Mouse (Mus musculus): Measurements from ENCODE around the gene Psph.
"Not testable (repeated sequence)": the region's sequence is repeated elsewhere in the genome, so short reads cannot be mapped to it uniquely, and the experiment has no call there.

Gene Psph

DNA sequence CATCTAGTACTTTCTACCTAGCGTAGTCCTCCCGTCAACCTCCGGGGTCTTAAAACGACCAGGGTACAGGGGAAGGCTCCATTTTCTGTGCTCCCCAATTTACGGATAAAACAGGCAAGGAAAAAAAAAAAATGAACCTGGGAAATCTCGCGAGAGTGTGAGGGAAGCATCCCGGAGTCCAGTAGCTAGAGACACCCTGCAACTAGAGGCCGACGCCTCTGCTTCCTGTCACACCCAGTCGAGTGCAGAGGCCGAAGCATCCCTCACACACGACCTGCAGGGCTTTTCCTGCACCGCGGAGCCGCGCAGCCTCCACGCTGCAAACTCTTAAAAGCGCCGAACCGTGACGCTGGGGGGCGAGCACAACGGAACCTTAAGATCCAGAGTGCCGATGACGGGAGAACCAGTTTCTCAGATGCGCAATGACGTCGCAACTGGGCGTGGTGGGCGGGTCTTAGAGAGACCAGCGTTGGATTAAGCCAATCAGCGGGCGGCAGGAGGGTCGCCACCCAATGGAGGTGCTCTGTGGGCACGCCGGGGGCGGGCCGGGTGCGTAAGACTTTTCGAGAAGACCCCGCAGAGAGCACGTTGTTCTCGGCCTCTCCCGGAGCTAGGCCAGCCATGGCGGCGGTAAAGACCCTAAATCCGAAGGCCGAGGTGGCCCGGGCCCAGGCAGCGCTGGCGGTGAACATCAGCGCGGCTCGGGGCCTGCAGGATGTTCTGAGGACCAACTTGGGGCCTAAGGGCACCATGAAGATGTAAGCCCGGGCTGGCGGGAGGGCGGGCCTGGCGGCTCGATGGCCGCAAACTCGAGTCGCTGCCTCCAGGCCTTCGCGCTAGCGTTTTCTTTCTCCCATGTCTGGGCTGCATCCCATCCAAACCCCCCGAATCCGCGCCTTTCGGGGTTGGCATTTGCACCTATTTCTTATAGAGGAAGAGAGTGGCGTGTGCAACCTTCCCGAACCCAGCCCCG, at the start of gene Psph:
TSS of gene Psph (minus strand) at position 632 of the 973 bp plus-strand sequence.
- DNase-seq (ENCODE audit: low spot score) = peak; percentile 100

DNA sequence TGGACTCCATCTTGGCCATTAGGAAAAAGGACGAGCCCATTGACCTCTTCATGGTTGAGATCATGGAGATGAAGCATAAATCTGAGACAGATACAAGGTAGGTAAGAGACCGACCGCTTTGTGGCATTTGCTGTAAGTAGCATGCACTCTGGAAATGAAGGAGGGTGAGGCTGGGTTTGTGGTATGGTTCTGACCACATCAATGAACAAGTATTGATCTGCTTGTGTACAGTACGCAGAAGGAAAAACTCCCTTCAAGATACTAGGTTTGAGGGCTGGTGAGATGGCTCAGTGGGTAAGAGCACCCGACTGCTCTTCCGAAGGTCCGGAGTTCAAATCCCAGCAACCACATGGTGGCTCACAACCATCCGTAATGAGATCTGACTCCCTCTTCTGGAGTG, 3.3 kb upstream of the Psph start:
- not testable (repeated sequence) for DNase-seq (ENCODE audit: low spot score)

DNA sequence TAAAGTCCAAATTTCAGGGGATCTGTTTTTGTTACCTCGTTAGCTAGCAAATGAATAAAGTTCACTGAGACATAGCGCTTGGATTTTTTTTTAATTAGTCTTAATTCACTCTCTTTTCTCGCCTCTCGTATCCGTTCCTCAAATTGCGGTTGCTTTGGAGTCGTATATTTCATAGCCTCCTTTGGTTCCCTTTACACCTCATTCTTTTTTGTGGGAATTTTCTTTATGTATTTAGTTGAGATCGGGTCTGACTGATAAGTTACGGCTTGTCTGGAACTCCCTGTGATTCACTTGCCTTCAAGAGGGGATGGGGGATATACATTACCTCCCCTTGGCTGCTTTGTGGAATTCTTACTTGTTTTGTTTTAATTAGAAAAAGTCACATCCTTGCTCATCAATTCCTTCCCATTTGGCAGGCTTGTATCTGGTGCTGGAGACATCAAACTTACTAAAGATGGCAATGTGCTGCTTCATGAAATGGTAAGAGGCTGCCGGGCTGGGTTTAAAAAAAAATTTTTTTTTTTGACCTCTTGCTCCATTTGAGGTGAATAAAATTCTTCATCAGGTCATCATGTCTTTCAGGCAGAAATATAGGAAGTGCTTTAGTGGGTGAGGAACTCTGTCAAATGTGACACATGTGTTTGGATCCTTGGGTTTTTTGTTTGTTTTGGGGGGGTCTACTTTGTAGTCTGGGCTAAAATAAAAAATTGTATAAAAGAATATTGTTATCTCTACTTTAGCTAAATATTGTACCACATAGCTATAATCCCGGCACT, 757 bp upstream of the Psph start:
- no peak for DNase-seq (ENCODE audit: low spot score)

DNA sequence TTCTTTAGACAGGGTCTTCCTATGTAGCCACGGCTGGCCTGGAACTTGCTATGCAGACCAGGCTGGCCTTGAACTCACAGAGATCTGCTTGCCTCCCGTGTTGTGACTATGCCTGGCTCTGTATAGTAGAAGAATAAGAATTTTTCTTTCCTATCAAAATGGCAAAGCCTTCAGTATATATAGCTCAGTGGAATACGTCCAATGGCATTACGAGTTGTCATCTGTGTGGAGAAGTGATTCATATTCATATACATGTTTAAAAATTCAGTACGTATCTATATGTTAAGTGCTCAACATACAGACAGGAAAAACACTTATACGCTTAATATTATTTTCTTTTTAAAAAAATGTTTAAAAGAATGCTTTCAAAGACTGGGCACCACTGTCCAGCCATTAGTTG, 1.1 kb downstream of the Psph start:
- no peak for DNase-seq (ENCODE audit: low spot score)

DNA sequence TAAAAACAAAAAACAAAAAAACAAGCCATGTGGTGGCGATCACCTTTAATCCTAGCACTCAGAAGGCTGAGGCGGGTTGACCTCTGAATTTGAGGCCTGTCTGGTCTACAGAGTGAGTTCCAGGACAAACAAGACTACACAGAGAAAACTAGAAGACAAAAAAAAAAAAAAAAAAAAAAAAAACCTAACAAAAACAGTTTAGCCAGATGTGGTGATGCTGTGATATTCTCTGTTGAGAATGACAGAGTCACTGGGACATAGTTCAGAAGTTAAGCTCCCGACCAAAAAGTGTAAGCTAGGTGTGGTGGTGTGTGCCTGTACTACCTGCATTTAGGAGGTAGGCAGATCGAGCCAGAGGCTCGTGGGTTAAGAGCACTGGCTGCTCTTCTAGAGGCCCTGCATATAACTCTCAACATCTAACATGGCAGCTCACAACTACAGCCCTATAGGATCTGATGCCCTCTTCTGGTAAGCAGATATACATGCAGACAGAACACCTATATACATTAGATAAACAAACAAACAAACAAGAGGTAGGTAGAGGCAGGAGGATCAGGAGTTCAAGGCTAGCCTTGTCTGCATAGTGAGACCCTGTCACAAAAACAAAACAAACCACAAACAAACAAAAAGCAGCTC, 1.9 kb downstream of the Psph start:
- no peak for DNase-seq (ENCODE audit: low spot score)

DNA sequence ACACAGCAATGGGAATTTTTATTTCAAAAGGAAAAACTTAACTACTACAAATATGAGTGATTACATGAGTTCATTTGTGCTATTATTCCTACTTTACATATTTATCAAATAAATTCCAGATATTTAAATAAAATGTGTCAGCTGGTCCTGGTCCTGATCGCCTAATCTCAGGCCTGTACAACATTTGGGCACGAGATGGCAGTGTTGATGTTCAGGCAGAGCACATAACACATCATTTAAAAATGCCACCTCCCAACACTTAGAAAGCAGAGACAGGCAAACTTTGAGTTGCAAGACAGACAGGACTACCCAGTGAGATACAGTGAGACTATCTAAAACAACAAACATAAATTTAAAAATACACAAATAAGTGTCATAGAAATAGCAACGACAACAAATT, 5.0 kb downstream of the Psph start:
- DNase-seq (ENCODE audit: low spot score) = peak; percentile 39

DNA sequence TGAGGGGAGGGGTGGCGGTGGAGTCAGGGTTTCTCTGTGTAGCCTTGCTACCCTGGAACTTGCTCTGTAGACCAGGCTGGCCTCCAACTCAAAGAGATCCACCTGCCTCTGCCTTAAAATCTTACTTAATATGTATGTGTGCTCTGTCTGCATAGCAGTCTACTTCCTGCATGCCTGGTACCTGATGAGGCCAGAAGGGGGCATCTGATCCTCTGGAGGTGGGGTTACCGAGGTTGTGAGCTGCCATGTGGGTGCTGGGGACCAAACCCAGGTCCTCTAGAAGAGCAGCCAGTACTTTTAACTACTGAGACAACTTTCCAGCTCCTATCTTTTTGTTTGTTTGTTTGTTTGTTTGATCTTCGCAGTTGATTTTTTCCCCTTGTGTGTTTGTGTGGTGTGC, 7.1 kb downstream of the Psph start:
- DNase-seq (ENCODE audit: low spot score) = no peak

DNA sequence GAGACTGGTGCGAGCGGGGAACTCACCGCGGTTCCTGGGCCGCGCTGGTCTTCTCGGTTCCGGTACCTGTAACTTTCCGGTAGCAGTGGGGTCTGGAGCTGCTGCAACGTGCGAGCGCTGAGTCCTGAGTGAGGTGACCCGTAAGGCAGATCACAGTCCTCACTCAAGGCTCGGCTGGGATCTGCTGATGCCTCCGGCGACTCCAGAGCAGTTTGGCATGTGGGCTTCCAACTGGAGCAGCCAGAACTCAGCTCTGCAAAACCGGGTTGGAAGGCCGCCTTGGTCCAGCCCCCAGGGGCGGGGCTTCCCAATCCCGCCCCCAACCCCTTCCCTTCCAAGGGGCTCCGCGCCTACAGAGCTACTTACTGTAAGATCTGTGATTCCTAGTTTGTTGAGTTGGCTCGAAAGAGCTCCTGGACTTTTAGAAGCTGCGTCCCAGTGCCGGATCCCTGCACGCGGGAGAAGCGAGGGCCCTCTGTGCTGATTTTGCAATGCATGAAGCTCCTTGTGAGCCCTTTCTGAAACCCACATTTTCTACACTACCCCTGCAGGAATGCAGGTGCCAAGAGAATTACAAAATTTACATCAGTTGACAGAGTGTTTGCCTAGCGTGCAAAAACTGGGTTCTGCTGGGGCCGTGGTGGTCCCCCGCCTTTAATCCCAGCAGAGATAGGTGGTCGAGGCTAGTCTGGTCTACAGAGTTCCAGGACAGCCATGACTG, 8.1 kb downstream of the Psph start:
- peak; percentile 91 for DNase-seq (ENCODE audit: low spot score)

DNA sequence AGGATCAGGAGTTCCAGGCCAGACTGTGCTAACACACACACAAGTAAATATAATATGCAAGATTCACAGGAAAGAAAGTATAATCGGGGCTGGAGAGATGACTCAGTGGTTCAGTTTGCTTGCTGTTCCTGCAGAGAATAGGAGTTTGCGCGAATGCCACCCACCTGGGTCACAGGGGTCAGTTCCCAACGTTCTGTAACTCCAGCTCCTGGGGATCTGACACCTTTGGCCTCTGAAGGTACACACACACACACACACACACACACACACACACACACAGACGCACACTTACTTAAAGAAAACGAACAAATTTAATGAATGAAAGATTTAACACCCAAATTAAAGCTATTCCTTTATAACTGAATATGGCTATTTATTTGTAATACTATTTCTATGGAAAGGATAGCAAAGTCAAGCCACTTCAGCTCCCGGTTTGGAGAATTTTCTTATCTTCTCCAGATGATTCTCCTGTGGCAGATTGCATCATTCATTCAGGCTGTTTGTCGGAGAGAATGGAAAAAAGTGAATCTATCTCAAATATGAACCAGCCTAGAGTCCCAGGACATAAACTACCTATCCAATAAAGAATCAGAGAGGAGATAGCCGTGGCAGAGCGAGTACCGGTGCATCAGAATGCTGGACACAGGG, 8.8 kb downstream of the Psph start:
- no peak for DNase-seq (ENCODE audit: low spot score)

DNA sequence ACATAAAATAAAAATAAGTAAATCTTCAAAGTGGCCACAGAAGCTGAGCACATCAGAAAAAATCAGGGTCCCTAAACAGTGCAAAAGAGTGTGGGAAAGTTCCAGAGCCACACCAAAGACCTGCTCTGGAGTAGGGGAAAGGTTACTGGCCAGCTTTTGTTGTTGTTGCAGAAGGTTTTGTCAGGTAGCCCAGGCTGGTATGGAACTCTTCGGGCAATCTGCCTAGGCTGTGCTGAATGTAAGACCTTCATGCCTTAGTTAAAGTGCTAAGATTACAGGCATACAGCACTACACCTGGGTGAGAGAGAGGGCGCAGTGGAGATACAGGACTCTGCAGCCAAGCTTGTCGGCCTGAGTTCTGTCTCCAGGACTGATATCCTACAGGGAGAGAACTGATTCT, 12.6 kb downstream of the Psph start:
- no peak for DNase-seq (ENCODE audit: low spot score)

DNA sequence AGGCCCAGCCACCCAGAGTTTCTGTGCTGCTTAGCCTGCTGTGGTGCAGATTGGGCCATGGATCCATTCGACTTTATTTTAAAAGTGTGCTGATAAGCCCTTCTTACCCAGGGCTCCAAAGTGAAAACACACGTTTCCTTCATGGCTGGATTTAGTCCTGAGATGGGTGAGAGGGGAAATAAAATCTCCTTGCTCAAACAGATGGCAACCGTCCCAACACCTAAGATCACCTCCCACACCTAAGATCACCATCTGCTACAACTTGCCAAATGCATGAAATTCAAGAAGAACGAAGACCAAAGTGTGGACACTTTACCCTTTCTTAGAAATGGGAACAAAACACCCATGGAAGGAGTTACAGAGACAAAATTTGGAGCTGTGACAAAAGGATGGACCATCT, 13.9 kb downstream of the Psph start:
- not testable (repeated sequence) for DNase-seq (ENCODE audit: low spot score)

DNA sequence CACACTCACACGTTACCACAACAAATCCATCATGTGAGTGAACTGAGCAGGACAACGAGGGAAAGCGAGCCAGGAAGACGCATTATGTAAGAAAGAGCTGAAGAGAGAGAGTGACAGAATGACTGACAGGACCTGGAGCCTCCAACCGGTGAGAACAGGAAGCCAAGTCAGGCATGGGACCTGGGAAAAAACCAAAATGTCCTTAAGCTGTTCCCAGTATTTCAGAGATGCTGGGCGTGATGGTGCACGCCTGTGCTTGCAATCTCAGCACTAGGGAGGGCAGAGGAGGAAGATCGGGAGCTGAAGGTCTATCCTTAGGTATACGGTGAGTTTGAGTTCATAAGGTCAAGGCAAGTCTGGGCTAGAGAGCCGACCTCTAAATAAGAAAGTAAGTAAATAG, 14.8 kb downstream of the Psph start:
- no peak for DNase-seq (ENCODE audit: low spot score)

DNA sequence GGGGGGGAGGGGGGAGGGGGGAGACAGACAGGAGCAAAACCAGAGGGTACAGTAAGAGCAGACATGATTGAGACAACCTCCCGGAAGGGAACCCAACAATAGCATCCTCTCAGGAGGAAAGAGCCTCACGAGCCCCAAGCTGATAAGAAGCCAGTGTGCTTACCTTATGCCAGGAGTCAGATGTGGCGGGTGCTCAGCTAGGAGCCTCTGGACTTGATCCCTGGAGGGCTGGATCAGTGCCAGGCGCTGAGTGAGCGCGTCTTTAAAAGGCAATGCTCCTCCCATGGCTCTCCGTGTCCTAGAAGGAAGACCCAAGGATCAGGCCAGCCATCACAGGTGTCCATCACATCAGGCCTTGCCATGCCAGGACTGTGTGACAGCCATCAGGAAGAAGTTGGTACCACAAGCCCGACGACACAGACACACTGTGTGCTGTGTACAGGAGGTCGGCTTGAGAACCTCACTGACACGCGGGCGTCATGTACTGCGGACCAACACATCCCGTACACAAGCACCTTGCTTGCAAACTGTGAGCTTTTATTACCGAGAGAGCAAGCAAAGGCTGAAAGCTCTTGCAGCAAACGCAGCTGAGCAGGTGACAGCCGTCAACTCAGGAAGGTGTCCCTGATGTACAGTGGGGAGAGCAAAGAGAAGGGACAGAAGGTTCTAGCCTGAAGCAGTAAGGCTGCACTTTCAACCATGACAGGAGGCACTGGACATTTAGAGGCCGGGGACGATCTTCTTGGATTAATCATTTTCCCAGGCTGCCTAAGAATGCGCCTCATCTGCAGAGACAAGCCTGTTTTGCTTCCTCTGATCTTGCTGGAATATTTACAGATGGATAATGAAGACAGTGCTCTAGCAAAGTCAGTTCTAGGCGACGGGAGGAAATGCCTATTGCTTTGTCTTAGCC, 16.6 kb downstream of the Psph start:
- DNase-seq (ENCODE audit: low spot score) = no peak

DNA sequence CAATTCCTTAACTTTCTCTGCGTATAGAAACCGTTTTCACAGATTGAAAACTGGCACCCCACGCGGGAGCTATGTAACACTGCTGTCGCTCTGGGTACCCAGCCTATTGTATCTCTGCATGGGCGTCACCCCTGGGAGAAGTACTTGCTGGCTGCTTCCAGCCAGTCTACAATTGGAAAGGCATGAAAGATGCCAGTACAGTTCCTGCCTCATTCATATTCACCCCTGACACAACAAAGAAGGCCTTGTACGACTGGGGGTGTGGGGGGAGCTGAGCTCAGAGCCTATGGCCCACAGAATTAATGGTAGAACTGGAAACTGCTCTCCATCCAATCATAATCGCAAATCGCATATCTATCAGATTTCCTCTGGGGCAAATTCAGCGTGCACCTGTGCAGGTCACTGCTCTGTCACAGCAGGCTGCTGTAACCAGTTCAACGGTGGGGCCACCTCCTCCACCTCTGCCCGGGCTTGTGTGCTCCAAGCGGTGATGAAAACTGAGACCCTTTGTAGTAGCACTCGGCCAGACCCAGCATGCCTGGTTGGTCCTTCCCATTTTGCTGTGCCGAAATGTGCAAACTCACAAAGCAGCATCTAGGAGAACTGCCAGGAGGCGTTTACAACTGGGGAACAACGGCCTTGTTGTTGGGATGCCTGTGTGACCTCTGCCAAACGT, 25.2 kb downstream of the Psph start:
- DNase-seq (ENCODE audit: low spot score) = no peak

DNA sequence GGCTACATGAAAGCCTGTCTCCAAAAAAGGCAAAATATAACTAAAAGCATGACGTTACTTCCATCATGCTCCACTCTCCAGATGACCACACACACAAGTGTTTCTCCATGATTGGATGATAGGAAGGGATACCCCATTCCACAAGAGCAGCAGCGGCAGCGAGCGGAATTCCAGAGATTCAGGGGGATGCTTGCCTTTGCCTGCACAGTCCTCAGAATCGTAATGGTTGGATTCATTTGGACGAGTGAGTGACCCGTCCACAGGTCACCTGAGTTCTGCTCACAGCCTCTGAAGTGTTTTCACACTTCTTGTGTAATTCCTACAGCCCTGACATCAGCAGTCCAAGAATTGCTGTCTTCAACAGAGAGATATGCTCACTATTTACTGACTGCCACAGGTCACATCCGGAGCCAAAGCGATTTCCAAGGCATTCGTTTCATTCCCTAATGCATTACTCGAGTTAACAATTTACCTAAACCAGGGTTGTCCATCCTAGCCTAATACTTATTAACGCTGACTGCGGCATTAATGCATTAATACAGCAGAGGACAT, 27.2 kb downstream of the Psph start:
- no peak for DNase-seq (ENCODE audit: low spot score)

DNA sequence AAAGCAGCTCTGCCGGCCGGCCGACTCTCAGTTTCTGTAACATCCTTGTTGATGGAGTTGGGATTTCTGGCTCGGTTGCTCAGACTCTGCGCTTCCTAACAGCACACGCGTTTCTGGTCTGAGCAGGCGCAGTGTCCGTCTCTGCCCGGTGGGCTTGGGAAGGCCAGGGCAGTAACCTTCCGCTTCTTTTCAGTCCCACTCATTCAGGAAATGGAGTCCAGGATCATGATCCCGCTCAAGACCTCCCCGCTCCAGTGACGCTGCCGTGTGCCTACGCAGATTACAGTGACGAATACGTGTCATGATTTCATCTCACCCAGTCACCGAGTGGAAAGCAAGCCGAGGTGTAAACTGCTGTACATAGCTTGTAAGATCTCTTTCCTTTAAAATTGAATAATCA, 30.4 kb downstream of the Psph start:
- DNase-seq (ENCODE audit: low spot score) = no peak

DNA sequence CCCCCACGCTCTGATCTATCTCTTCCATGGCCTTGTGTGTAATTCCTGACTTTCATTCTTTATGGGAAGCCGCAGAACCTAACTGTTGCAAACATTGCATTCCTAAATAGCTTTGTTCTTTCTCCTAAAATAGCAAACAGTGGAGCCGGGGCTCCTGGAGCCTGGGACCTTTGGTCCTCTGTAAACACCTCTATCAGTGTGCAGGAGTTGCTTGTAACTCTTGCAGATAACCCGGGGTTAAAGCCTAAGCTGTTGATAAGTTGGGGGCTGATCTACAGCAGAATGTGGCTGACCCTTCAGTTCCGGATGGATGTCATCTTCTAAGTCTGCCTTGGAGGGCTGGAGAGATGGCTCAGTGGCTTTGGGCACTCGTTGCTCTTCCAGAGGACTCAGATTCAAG, 43.2 kb downstream of the Psph start:
- no peak for DNase-seq (ENCODE audit: low spot score)

DNA sequence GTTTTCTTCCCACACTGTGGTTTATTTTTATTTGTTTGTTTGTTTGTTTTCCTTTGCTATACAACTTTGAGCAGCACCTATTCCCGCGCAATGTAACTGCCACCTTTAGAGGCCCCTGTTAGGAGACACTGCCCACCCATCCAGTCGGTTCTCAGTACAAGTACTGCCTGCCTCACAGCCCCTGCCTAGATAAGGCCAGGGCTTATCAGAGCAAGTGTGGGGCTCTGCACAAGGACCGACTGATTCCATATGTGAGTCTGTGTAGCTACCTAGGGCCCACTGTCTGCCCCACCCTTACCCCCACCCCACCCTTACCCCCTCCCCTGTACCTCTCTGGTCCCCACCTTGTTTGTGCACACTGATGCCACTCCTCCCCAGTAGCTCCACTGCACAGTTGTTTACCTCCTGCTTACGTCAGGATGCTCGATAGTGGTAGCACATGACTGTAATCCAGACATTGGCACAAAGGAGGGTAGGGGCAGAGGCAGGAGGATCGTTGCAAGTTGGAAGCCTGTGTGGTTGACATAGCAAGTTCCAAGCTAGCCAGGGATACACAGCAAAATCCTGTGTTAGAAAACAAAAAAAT, 44.3 kb downstream of the Psph start:
- no peak for DNase-seq (ENCODE audit: low spot score)

DNA sequence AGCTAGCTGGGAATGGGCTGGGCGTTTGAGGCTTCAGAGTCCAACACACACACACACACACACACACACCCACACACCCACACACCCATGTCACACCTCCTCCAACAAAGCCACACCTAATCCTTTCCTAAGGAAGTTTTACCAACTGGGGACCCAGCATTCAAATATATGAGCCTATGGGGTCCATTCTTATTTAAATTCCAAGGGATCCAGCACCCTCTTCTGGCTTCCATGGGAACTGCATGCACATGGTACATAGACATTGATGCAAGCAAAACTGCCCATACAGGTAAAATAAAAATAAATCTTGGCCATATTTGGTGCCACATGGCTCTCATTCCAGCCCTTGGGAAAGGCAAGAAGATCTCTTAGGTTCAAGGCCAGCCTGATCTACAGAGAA, 46.3 kb downstream of the Psph start:
- peak; percentile 61 for DNase-seq (ENCODE audit: low spot score)
